Mouse (Mus musculus): ENCODE results near the gene Mfn1.

Gene Mfn1

GRCm38 (mm10) chr3:32529303-32529898 lies at the start of gene Mfn1:
Mfn1 (plus strand) TSS chr3:32529465.
- in situ Hi-C loops (cut with MboI, MseI): loop anchor here (5.0 to 10.0 kb wide), 2 partner anchors 178 to 1485 kb away; partner anchors contain the start of genes Actl6a and Fxr1

GRCm38 (mm10) chr3:32479961-32480360 lies 49.3 kb upstream of the Mfn1 start:
- in situ Hi-C loops (cut with MboI, MseI): loop anchor here (25.0 kb wide), 1 partner anchor 693 kb away; no protein-coding TSS in a partner anchor

- in situ Hi-C loops (cut with MboI, MseI): loop anchor here (25.0 kb wide), 1 partner anchor 696 kb away; no protein-coding TSS in a partner anchor
Measured at GRCm38 (mm10) chr3:32483035-32483434, 46.2 kb upstream of the Mfn1 start.

DNA sequence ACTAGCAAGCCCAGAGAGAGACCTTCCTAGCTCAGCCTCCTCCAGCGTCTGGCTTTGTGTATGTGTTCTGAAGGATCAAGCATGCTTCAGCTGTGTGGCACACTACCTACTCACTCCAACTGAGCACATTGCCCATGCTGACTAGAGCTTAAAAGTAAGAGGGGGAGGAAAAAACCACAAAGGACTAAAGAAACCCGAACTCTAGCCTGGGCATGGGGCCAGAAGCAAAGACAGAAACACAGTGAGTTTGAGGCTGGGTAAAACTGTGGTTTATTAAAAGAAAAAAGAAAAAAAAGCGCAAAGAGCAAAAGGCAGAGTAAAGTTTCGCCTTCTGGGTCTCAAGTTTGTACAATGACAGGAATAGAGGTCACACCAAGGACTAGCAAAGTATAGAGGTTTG lies 42.7 kb upstream of the Mfn1 start:
- in situ Hi-C loops (cut with MboI, MseI): loop anchor here (25.0 kb wide), 1 partner anchor 699 kb away; no protein-coding TSS in a partner anchor

DNA sequence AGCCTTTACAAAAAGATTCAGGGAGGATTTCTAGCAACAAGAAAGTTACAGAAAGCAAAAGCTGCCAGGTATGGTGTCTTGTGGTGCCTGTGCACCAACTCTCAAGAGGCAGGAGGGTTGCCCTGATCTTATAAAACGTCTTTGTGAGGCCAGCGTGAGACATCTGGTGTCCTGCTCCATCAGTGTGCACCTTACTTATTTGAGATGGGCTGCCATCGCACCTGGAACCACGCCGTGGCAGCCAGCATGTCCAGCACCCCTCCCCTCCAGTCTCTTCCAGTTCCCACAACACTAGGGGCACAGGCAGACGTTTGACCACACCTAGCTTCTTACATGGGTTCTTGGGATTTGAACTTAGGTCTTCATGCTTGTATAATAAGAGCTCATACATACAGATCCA lies 41.1 kb upstream of the Mfn1 start:
- in situ Hi-C loops (cut with MboI, MseI): loop anchor here (25.0 kb wide), 1 partner anchor 701 kb away; no protein-coding TSS in a partner anchor

- in situ Hi-C loops (cut with MboI, MseI): loop anchor here (25.0 kb wide), 1 partner anchor 703 kb away; no protein-coding TSS in a partner anchor
Measured at GRCm38 (mm10) chr3:32490076-32490927, 39.0 kb upstream of the Mfn1 start.

GRCm38 (mm10) chr3:32490928-32491315 lies 38.3 kb upstream of the Mfn1 start:
- in situ Hi-C loops (cut with MboI, MseI): loop anchor here (25.0 kb wide), 1 partner anchor 704 kb away; no protein-coding TSS in a partner anchor

DNA sequence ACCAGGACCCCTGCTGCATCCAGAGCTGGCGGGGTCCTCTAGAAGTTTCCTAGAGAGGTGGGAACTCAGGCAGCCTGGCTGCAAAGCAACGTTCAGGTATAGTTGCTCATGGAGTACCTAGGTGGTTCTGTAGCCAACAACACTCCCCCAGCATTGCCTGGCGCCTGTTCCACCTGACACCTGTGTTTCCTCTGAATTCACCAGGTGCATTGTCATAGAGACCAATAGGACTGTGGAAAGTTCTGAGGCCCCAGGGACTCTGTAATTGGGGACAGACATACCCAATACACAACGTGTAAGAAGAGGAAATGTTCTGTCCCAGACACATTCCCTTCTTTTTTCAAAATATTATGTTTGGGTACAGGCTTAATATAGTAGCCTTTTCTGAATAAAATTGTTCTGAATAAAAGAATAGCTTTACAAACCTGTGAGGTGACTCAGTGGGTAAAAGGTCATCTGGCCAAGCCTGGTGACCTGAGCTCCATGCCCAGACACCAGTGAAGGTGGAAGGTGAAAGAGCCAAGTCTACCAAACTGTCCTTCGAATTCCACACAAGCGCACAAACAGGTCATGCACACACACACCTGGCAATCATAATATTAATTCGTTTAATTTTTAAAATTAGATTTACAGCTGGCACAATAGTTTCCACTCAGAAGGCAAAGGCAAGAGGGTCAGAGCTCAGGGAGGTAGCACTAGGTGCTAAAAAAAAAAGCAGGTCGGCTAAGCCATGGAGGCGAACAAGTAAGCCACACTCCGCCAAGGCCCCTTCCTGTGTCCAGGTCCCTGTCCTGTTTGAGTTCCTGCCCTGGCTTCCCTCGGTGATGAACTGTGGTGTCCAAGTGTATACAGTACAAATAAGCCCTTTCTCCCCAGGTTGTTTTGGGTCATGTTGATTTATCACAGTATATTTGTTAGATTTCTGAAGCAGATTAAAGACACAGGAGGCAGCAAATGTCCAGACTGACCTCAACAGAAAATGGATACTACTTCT lies 36.9 kb upstream of the Mfn1 start, which contains the start of gene Kcnmb3:
Gene Kcnmb3, minus strand, starts transcription at position 135 of the 994 bp plus-strand sequence.
- in situ Hi-C loops (cut with MboI, MseI): loop anchor here (25.0 kb wide), 1 partner anchor 705 kb away; no protein-coding TSS in a partner anchor

DNA sequence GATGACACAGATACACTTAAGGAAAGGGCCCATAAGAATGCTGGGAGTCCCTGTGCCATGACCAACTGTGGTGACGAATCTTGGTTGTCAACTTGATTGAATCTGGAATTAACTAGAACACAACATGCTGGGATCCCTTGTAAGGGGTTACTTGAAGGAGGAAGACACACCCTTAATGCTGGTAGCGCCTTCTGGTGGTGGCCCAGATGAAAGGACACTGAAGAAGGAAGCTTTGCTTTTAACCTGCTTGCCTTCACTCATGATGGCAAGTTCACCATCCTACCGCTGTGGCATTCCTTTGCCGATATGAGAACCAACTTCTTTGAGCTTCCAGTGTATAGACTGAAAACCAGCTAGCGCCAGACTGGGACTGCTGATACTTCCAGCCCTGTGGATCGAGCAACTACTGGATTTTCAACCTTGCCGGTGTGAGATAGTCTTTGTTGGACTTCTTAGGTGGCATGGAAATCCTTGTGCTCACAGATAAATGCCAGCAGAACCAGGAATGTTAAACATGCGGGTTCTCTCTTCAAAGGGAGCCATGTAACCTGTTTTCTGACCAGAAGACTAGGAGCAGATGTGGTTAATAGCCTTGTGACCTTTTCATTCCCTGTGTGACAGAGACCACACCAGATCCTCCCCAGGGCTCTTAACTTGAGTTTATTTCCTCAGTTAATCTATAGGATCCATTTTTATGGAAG lies 34.7 kb upstream of the Mfn1 start:
- in situ Hi-C loops (cut with MboI, MseI): loop anchor here (25.0 kb wide), 1 partner anchor 707 kb away; no protein-coding TSS in a partner anchor

DNA sequence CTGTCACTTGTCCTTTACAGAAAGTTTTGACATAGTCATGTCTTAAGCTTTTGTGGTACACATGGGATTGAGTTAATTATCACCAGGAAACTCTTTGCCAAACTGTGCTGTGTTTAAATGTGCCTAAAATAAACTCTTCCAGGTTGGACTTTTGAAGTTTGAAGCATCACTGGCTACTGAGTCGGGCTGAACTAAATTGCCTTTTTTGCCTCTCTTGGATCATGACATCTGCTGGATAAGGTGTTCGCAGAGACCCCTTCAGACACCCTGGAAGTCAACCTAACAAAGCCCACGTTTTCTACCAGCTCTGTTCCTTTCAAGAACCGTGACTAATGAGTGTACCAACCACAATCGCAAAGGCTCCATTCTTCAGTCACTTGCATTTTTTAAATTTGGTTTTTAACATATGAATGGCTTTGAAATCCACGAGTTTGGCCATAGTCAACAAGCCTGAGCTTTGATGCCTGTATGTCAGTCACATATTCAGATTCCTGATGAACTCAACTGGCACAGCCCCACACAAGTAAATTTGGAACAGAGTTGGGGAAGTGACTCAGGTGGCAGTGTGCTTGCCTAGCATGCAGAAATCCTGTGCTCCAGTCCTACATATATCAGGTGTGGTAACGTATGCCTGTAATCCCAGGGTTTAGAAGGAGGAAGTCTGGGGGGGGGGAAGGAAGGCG lies 34.0 kb upstream of the Mfn1 start:
- in situ Hi-C loops (cut with MboI, MseI): loop anchor here (25.0 kb wide), 1 partner anchor 708 kb away; no protein-coding TSS in a partner anchor

DNA sequence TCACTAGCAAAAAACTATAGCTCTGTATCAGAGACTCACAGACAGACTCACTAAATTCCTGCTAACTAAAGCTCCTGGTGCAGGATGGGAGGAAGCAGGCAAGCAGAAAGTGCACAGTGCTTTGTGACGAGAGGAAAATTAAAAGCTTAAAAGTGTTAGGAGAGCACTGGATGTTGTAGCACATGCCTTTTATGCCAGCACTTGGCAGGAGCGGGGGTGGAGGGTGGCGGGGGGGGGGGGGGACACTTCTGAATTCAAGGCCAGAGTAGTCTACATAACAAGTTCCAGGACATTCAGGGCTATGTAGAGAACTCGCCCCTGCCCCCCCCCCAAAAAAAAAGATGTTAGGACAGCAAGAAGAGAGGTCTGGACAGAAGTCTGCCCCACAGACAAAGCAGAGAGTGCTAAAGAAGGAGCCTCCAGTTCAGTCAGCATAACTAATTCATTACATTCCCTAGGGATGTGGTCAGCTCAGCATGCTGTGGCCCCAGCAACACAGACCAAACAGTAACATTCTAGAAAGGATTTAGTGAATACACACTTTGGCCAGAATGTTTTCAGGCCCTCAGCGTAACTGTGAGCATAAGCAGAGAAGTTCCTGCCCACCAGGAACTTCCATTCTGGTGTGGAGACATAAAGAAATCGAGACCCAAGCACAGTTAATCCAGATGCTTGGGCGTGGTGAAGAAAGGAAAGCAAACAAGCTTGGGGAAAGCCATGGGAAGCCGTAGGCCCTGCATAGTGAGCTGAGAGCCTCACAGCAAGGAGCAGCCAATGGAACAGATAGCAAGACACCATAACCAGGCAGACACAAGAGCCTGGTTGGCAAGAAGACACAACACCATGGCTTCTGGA lies 33.2 kb upstream of the Mfn1 start:
- in situ Hi-C loops (cut with MboI, MseI): loop anchor here (25.0 kb wide), 1 partner anchor 709 kb away; no protein-coding TSS in a partner anchor

- in situ Hi-C loops (cut with MboI, MseI): loop anchor here (25.0 kb wide), 1 partner anchor 709 kb away; no protein-coding TSS in a partner anchor
Measured at GRCm38 (mm10) chr3:32496711-32497070, 32.6 kb upstream of the Mfn1 start.

DNA sequence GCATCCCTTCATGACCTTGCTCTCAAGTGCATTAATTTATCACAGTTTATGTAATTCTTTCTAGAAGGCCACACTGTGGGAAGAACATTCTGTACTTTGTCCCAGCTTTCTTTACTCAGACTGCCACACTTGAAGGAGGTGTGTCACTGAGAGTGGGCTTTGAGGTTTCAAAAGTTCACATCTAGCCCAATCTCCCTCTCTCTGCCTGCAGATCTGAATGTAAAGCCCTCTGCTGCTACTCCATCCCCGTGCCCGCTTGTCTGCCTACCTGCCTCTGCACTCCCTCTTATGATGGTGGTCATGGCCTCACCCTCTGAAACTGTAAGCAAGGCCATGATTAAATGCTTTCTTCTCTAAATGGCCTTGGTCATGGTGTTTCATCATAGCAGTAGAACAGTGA lies 28.9 kb upstream of the Mfn1 start:
- in situ Hi-C loops (cut with MboI, MseI): loop anchor here (5.0 to 10.0 kb wide), 2 partner anchors 178 to 1366 kb away; no protein-coding TSS in a partner anchor

DNA sequence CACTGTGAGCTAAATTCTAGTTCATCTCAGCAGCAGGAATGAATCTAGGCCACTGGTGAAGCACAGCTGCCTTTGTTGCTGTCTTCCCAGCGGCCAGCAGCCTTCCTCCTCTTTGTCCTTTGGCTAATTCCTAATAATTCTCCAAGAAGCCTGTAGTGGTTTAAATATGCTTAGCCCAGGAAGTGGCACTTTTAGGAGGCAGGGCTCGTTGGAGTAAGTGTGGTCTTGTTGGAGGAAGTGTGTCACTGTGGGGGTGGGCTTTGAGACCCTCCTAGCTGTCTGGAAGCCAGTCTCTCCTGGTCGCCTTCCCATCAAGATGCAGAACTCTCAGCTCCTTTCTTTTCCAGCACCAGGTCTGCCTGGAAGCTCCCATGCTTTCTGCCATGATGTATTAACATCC lies 23.4 kb upstream of the Mfn1 start:
- in situ Hi-C loops (cut with MboI, MseI): loop anchor here (5.0 to 10.0 kb wide), 2 partner anchors 139 to 1371 kb away; partner anchors contain the start of gene Zmat3

DNA sequence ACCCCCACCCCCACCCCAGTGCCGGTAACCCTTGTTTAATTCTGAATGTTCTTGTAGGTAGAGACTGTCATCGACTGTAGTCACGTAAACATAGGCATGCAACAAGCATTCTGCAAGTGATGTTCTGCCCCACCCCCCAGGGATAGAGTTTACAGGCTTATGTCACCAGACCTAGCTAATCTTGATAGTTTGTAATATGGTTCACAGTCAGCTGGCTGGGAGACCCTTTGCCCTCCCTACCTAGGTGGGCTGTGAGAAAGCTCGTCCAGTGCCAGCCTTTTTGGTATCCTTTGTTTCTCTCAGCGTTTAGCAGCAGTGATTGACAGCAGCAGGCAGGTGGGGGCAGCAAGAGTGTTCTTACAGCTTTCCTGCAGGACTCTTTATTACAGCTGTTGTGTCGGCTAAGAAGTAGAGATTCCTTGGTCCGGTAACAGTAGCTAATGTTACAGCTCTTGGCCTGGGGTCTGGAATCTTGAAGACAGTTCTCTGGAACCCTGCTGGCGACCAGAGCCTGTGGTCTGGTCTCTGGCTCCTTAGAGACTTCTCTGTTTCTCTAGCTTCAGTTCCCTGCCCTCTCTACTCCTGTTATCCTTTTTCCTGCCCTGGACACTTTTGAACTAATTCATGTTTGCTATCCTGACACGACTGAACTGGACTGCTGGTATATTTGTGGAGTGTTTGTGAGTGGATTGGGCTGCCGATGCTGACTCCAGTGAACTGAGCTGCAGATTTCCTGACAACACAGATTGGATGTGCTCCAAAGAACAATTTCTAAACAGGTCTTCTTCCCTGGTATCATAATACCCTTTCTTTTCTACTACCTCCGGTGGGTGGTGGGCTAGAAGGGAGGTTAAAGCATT lies 22.7 kb upstream of the Mfn1 start:
- in situ Hi-C loops (cut with MboI, MseI): loop anchor here (5.0 to 10.0 kb wide), 2 partner anchors 139 to 1372 kb away; partner anchors contain the start of gene Zmat3

DNA sequence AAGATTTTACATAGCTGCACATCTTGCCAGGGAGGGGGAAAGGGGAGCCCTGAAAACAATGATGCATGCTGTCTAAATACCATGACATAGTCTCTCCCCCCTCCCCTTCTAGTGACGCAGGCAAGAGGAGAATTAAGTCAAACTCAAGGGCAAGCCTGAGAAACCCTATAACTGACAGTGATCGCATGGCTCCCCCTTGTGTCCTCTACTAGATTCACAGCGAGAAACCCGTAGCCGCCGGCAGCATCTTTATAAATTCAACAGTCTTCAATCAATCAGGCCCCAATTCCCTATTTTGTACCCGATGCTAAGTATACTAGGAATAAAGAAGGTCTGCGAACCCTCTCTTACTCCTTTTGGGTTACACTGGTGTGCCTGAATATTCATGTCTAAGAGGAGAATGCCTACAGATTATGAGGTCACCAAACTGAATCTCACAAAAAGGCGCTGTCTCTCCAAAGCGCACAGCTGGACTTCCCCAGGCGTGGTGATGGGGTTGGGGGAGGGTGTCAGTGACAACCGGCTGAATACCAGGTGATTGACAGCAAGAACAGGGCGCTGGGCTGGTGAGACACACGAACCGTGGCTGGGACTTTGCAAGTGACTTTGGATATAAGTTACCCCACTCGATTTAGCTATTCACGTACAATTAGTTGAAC lies 20.5 kb upstream of the Mfn1 start:
- in situ Hi-C loops (cut with MboI, MseI): loop anchor here (5.0 to 10.0 kb wide), 2 partner anchors 141 to 1374 kb away; partner anchors contain the start of gene Zmat3

Measured in T-helper 1 cell (primary cell).